Mouse (Mus musculus) T-cell, adult 2 months (primary cell): ENCODE results near the gene Foxc2.

ENCODE experiments used
- DNase-seq: peaks from one replicate; pipeline ENCODE4 v3.0.0; 2022; ENCODE audit warnings: low spot score

Gene Foxc2

DNA sequence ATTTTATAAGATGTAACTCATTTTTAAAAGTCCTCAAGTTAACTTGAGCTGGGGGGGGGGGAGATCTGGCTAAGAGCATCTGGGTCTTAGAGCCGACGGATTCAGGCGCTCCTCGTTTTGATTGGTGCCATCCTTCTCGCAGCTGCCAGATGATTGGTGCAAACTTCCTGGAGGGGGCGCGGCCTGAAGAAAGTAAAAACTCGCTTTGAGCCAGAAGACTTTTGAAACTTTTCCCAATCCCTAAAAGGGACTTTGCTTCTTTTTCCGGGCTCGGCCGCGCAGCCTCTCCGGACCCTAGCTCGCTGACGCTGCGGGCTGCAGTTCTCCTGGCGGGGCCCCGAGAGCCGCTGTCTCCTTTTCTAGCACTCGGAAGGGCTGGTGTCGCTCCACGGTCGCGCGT lies at the start of gene Foxc2:
Gene Foxc2, plus strand, starts transcription at position 224 of the 400 bp plus-strand sequence.
- peak; percentile 70 for DNase-seq

DNA sequence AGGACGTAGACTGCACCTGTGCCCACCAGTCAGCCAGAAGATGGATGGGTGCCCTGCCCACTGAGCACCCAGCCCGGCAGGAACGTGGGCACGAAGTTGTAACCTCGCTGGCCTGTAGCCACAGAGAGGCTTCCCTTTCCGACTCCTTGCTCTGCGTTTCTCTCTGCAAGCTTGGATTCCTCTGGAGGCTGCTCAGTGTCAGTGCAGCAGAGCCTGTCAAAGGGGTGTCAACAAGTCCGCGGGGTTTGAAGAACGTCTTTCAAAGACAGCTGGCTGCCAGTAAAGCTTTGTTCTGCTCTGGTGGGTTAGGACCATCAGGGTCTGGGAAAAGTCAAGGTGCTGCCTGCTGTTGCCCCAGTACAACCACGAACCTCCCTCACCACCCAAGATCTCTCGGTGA lies 44.5 kb upstream of the Foxc2 start:
- no peak for DNase-seq

DNA sequence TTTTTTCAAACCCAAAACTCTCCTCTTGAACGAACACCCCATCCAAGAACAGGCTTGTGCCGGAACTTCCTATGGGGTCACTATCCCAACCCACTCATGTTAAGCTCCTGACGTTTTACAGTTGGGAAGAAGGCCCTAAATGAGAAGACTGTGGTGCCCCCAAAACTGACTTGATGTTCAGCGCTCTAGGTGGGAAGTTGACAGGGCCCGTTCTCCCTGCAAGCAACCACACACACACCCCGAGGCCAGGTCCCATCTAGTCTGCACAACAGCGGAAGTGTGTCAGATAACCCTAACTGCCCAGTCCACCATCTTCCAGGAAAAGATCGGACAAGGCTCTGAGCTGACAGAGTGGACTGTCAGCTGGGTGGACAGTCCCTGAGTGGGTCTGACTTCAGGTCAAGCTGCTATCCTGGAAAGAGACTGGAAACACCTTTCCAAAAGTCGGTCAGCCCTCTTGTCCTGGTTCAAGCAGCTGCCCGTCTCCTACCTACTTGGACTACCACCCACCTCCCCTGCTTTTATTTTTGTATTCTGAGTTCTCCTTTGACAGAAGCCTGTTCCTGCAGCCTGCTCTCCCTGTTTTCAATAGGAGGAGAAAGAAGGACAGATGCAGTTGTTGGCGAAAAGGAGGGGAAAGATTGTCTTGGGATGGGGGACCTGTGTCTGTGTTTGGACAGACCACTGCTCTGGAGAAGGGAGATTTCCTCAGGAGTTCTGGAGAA lies 43.4 kb upstream of the Foxc2 start:
- no peak for DNase-seq

DNA sequence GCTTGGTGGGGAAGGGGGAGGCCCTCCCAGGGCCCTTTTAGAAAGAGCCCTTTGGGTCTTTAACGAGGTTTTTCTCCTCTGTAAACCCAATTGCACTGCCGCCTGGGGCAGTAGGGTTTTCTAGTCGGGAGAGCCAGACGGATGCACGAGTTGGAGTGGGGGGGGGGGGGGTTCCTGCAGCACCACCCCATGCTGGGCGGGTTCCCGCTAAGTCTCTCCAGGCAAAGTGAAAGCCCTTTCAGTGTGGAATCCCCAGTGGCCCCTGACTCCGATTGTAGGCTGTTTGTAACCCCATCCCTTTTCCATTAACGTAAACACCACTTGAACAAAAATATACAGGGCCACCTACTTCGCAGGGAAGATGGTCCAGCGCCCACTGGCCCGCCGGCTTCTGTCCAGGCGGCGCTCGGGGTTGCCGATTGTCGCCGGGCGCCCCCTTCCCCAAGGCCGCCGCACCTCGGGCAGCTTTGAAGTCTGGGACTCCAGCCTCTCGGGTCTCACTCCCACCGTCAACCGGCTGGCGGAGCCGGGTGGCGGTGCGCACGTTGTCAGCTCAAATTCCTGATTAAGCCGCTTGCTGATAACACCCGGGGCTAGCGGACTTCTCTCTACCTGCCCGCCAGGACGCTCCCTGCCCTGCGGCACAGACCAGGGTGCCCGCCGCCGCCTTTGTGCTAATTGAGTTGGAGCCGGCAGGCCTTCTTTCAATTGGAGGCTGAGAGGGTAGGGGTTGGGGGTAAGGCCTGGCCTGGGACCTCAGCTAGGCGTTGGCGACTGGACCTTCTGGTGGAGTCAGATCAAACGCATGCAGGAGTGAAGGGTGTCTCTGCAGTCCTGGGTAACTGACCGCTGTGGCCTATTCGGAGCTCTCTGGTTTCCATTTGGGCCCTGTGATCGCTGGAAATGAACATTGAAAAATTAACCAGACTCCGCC lies 42.5 kb upstream of the Foxc2 start:
- DNase-seq, result no peak

DNA sequence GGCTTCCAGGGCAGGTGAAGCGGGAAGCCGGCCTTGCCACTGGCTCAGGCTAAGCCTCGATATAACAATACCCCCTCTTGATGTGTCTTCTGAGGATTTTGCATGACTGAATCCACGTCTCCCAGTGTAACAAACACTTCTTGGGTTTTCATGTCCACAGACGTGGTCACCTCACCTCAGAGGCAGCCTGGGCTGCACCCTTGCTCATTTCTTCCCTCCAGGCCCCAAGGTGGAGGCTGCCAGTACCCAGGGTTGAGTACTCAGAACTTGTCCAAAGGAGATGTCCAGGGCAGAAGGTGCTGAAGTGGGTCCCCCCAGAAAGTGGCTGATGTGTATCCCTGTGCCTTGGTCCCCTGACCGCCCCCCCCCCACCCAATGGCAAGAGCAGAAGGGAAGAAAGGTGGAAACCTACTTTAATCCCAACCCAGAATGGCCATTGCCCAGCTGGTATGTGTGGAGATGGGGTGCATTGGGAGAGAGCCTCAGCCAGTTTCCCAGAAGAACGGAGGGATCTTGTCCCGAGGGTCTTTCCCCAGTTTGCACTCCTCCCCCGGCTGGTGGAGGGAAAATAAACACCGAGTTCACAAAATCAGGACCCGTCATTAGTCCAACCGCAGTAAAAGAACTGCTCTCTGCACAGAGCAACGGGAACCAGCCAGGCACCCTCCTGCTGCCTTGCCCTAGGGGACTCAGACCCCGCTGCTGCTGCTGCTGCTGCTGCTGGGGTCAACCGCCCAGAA lies 41.7 kb upstream of the Foxc2 start:
- DNase-seq, result no peak

DNA sequence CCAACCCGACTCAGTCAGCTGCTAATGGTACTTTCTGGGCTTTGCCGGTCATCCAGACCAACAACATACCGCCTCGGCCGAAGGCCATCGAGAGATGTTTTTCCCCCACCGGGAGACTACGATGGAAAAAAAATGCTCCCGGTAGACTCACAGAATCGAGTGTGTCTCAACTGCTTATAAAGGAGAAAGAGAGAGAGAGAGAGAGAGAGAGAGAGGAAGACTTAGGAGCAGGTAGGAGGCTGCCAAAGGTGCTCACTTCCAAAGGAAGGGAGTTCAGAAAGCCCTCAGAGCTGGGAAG lies 41.2 kb upstream of the Foxc2 start:
- DNase-seq, result no peak

DNA sequence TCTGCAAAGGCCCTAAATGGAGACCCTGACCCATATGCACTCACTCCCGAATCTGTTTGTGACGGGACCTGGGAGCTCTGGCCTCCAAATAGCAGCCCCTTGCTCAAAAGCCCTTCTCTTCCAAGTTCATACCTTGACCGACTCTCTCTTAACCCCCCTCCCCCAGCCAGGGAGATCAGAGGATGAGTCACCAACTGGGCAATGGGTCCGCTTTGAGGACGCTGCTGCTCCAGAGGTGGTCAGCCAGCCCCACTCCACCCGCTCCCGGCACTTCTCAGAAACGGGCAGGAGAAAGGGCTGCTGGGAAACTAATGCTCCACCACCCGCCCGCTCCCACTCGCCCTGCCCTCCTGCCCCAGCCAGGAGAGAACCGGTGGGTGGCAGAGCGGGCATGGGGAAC lies 40.0 kb upstream of the Foxc2 start:
- DNase-seq, result no peak

DNA sequence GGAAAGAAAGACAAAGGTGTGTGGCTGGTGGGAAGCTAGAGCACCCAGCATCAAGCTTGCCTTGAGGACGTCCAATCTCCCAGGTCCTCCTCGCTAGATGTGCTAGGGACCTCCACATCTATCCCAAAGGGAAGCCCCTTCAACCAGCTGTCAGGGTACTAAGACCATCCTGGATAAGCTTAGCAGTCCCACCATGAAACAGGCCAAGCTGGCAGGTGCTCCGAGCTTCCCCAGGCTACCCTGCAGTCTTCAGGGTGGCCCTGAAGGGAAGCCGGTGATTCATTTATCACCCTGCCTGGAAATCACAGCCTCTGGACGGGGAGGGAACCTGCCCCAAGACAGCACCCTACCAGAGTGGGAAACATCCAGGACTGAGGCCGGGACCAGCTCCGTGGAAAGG lies 39.4 kb upstream of the Foxc2 start:
- DNase-seq, result no peak

DNA sequence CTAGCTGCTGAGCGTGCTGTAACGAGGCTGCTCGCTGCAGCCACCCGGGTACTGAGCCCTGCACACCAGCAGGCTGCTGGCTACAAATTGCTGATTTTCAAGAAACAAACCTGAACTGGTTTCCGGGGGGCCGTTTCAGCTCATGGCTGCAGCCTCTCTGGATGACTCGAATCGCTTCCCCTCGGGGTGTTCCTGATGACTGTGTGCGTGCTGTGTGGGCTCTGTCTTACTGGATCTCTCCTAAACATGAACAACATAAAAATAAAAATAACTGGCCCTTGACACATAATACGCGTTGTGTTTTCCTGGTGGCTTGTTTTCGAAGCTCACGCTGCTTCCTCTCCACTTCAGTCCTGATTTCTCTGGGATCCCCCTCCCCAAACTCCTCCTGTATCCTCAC lies 37.2 kb upstream of the Foxc2 start:
- no peak for DNase-seq

DNA sequence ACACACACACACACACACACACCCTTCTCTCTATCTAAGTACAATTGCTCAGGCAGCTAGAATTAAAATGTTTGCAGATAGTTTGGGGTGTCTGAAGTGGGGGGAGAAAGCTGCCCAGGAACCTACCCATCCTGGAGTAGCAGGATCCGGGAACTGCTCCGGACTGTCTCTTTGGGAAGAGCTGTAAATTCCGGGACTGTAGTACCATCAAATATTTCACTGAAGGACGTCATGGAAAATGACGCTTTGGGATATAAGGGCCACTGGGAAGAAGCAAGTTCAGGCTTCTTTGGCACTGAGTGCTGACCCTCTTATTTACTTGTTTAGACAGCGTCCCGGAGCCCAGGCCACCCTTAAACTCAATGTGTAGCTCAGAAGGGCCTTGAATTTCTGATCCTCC lies 36.8 kb upstream of the Foxc2 start:
- no peak for DNase-seq

DNA sequence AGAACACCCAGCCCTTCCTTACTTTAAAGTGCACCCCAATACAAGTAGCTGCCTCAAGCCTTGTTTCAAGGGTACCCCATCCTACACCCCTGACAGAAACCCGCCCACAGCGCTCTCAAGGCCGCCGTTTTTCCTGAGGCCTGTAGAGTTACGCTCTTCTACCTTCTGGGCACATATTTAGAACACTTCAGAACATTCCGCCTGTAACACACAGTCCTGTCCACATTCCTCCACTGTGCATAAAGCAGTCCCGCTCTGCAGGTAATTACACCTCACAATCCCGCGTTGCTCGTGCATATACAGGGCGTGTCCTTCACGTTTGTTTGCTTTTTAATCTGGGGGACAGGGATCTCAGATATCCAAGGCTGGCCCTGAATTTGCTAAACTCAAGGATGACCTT lies 36.0 kb upstream of the Foxc2 start:
- no peak for DNase-seq

DNA sequence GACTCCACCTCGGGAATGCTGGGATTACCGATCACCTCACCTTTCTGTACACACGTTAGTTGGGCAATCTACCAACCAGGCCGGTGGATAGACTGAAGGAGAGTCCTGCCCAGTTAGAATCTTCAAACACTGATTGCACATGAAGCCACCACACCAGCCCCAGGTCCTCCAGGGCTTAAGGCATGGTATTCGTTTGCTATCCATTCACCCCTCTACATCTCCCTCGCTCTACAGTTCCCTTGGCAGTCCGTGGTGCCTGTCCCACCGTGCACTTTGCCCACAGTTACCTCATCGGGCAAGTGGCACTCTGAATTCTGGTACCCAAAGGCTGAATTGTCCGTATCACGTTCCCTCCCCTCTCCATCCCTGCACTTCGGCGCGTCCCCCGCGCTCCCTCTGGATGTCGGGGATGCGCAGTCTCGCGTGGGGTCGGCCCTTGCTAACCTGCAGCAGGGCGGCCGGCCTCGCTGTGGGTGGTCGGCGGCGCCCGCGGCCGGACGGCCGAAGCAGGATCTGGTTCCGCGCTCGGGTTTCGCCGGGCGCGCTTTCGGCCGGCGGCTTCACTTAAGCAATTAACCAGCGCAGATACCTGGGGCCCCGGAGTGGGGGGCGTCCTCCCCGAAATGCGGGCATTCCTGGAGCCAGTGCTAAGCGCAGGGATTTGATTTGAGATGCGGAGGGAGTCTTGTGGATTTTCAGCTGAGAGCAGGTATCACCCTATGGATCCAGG lies 35.4 kb upstream of the Foxc2 start:
- DNase-seq, result no peak

DNA sequence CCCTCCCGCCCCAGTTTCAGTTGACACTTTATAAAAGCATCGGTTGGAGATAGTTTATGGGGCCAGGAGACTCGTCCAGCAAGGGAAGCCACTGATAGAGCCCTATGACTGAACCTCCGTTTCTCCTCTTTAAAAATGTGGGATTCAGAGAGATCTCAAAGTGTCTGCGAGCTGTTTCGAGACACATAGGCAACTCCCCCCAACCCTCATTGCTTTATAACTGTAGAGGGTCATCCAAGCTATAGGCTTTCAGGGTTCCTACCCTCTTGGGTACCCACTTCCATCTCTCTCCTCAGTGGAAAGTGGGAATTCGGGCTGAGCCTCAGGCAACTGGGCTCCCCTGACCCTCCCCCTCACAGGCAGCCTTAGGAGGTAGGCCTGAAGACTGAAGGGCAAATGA lies 34.6 kb upstream of the Foxc2 start:
- no peak for DNase-seq

DNA sequence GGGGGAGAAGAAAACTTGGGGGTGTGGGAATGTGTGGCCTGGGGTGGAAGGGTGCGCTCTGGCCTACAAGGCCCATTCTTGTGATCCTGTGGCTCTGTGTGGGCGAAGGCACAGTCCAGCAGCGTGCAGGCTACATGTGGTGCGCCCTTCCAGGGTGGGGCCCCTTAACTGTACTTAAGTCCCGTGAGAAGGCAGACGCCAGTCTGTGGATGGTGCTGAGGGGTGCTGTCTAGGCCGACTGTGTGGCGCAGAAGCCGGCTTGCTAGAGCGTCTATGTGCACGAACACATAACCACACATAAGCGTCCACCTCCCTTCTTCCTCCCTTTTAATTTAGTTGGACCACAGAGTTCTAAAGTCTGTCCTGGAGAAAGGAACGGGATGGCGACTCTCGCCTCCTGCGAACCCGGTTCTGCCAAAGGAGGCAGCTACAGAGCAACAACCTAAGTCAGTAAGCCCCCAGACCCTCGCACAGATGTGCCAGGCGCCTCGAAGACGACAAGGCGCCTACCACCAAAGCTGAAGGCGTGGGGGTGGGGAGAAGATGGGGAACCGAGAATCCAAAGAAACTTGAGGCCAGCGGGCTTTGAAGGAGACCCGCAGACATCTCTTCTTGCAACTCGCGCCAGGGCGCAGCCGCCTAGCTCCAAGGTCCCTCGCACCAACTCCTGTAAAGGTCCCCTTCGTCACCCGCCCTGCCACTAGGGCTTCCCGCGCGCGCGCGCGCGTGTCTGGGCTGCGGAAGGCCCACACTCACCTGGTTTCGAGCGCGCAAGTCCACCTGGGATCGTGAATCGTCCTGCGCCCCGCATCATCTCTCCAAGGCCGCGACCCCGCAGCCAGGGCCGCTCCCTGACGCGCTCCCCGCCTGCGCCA lies 33.5 kb upstream of the Foxc2 start:
- no peak for DNase-seq

DNA sequence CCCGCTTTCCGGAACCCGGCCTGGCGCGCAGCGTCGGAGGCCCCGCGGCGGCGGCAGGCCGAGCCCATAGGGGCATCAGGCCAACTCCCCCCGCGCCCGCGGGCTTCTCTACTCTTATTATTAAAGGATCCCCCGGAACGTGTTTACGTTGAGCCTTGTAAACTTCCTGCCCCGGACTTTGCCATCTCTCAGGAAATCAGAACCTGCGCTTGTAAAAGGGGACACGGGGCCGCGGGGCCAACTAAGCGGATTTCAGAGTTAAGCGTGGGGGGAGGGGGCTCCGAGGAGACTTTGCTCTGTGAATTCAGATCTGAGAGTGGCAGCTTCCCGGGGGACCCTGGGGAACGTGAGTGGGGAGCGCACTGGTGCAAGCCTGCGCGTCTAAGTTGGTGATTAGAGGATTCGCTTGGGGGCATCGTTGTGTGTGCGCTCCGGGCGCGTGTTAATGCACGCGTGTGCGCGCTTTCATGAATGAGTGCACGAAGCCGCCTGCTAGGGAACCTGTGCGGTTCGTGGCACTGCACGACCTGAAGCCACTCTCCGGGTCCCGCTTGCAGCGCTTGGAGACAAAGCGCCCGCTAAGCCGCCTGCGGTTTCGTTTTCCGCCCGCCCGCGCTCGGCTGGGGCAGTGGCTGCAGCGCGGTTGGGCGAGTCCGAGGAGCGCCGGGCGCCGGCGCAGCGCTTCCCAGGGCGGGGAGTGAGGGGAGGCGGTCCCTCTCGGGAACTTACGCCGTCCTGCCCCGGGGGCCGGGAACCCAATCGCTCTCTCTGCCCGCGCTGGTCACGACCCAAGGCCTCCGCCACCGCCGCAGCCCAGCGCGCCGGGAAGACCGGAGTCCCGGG lies 32.7 kb upstream of the Foxc2 start:
- no peak for DNase-seq

DNA sequence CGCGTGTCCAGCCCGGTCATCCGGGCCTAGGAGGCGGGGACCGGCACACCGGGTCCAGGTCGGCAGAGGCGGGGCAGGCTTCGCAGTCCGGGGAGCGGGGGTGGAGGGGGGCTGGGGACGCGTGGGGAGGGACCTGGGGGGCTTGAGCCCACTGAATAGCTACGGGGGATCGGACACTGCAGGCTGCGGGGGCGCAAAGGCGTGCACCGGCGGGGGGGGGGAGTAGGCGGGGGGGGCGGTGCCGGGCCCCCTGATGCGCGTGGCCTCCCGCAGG lies 32.1 kb upstream of the Foxc2 start:
- DNase-seq, result no peak

DNA sequence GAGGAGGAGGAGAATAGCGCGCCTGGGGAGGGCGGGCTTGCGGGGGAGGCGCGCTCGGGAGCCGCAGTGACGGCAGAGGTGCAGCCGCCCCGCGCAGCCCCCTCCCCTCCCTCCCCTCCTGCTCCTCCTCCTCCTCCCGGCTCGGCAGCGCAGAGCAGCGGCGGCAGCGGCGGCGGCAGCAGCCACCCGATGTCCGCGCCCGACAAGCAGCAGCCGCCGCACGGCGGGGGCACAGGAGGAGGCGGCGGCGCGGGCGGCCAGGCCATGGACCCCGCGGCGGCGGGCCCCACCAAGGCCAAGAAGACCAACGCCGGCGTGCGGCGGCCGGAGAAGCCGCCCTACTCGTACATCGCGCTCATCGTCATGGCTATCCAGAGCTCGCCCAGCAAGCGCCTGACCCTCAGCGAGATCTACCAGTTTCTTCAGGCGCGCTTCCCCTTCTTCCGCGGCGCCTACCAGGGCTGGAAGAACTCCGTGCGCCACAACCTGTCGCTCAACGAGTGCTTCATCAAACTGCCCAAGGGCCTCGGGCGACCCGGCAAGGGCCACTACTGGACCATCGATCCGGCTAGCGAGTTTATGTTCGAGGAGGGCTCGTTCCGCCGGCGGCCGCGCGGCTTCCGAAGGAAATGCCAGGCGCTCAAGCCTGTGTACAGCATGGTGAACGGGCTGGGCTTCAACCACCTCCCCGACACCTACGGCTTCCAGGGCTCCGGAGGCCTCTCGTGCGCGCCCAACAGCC lies 31.6 kb upstream of the Foxc2 start, which contains the start of gene Foxf1:
Gene Foxf1, plus strand, starts transcription at position 177 of the 742 bp plus-strand sequence.
- DNase-seq, result no peak

DNA sequence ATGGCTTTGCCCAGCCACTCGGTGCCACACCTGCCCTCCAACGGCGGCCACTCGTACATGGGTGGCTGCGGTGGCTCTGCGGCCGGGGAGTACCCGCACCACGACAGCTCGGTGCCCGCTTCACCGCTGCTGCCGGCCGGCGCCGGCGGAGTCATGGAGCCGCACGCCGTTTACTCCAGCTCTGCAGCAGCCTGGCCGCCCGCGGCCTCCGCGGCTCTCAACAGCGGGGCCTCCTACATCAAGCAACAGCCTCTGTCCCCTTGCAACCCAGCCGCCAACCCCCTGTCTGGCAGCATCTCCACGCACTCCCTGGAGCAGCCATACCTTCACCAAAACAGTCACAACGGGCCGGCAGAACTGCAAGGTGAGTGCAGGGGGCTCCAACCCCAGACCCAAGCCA lies 31.0 kb upstream of the Foxc2 start:
- no peak for DNase-seq

DNA sequence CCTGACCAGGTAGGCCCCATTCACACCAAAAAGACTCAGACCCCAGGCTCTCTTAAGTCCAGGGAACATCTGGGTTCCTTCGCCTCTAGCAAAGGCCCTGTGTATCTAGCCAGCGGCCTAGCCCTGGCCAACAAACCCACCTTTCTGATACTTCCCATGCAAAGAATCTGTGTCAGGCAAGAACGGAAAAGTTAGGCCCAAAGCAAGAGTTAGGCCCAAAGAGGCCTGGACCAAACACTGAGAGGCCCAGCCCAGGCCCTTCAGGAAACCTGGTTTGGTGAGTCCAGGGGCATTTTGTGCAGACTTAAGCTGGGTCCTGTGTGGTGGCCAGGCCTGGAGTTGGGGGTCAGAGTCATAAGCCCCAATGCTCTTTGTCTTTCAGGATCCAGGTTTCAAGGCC lies 30.4 kb upstream of the Foxc2 start:
- DNase-seq, result no peak
